Mouse (Mus musculus) E14TG2a.4 (cell line): Measurements from ENCODE around the gene Epb41l3.

ENCODE experiments used
- H3K27me3 ChIP-seq: 2 replicates; pipeline ENCODE4 v1.6.1; 2014; ENCODE audit warnings: low read length, control low read depth; ENCODE audit not compliant: insufficient read depth
- H3K36me3 ChIP-seq: 2 replicates; pipeline ENCODE4 v1.6.1; 2014; ENCODE audit warnings: low read length, control low read depth; ENCODE audit not compliant: insufficient read depth
- H3K4me1 ChIP-seq: replicated peaks from 2 replicates; pipeline ENCODE4 v1.6.1; 2014; ENCODE audit warnings: low read depth, low read length, control low read depth
- H3K4me3 ChIP-seq: replicated peaks from 2 replicates; pipeline ENCODE4 v1.5.1; 2014; ENCODE audit warnings: mild to moderate bottlenecking, low read length
- H3K9me3 ChIP-seq: 2 replicates; pipeline ENCODE4 v1.6.1; 2014; ENCODE audit warnings: low read length, control low read depth
- CTCF ChIP-seq: conservative IDR thresholded peaks from 2 replicates; pipeline ENCODE4 v1.5.1; 2014; ENCODE audit warnings: low read length
- NANOG ChIP-seq: IDR thresholded peaks from 2 replicates; pipeline ENCODE4 v1.6.1; 2014; ENCODE audit warnings: borderline replicate concordance, low read length, mixed read lengths
- POU5F1 ChIP-seq: IDR thresholded peaks from 2 replicates; pipeline ENCODE4 v1.6.1; 2014; ENCODE audit warnings: low read length, borderline replicate concordance

Gene Epb41l3

DNA sequence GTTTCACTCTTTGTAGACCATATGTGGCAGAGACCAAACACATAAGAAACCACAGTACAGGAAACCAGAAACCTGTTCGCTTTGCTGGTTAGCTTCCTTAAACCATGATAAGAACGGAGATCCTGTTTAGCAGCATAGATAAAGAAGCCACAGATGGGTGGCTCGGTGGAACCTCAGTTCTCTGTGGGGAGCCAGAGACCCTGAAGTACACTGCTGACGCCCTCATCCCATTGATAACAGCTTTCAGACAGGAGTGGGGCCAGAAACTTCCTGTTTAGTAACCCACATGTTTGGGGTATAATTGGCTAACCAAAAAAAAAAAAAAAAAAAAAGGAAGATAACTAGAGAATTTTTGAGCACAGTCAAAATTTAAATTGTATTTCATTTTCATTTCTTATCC is 189.7 kb downstream of the Epb41l3 start:
- Histone ChIP-seq H3K27me3 (no peaks in the 10 kb centered on the region), H3K4me1 (peaks cover 40% of the 10 kb centered on the region), H3K36me3 (no peaks in the 10 kb centered on the region), H3K4me3 (no peak overlapping the region), H3K9me3 (peaks cover 2% of the 10 kb centered on the region)
- TF ChIP-seq CTCF = no peak
- TF ChIP-seq POU5F1 = no peak
- no peak for TF ChIP-seq NANOG

DNA sequence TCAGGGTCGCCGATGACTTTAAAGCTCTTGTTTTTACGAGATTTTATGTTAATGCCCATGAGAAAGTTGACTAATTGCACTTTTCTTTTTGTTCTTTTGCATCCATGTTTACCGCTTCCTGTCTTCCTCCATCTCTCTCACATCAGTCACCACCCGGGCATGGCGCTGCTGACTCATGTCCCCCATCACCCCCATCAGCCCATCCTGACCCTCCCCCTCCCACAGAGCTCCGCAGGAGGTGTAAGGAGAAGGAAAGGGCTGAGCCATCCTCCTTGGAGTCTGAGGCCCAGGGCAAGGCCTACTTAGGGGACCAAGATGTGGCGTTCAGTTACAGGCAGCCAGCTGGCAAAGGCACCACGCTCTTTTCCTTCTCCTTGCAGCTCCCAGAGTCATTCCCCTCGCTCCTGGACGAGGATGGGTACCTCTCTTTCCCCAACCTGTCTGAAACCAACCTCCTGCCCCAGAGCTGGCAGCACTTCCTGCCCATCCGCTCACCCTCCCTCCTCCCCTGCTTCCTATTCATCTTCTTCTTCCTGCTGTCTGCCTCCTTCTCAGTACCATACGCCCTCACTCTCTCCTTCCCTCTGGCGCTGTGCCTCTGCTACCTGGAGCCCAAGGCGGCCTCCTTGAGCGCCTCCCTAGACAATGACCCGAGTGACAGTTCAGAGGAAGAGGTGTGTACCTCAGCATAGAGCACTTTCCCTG is 190.4 kb downstream of the Epb41l3 start:
- no peaks in the 10 kb centered on the region for H3K36me3 ChIP-seq
- H3K27me3 ChIP-seq = no peaks in the 10 kb centered on the region
- H3K4me3 ChIP-seq = peak overlapping the region; percentile 52
- H3K9me3 ChIP-seq = no peaks in the 10 kb centered on the region
- TF ChIP-seq NANOG (no peak), CTCF (no peak), POU5F1 (no peak)
- peaks cover 44% of the 10 kb centered on the region for H3K4me1 ChIP-seq

DNA sequence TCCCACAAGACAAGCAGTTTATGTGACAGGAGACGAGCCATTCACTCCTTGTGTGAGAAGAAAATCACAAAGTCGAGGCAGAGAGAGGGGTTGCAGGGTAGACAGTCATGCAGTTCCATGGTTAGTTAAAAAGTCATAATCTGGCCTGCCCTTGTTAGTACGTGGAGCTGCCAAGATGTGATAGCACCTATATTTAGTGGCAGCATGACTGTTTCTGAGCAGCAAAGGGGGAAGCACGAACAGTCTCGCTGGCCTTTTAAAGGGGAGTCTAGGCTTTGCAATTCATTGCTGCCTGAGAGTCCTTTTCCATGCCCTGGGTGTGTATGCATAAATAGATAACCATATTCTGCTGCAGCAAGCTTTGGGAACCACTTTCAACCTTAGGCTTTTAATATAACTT is 191.5 kb downstream of the Epb41l3 start:
- Histone ChIP-seq H3K9me3 (no peaks in the 10 kb centered on the region), H3K4me3 (no peak overlapping the region), H3K4me1 (peaks cover 44% of the 10 kb centered on the region), H3K36me3 (no peaks in the 10 kb centered on the region), H3K27me3 (no peaks in the 10 kb centered on the region)
- TF ChIP-seq CTCF = no peak
- TF ChIP-seq NANOG = no peak
- TF ChIP-seq POU5F1 = no peak

DNA sequence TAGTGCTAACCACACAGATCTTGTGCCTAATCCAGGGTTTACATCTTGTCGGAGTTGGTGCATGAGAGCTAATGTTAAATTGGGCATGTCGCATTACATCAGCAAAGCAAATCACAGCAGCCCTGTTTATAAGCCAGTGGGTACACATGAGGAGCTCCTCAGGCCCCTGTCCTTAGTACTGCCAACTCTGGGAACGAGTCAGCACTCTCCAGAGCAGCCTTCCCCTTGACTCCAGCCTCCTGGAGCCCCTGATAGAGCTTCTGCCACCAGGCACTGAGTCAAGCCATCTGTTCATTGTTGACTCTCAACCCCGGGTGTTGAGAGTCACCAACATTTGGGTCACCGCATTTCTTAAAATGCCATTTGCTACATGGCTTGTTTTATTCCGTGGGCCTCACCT is 192.0 kb downstream of the Epb41l3 start:
- Histone ChIP-seq H3K36me3 (no peaks in the 10 kb centered on the region), H3K4me1 (peaks cover 44% of the 10 kb centered on the region), H3K9me3 (no peaks in the 10 kb centered on the region), H3K27me3 (no peaks in the 10 kb centered on the region), H3K4me3 (no peak overlapping the region)
- TF ChIP-seq POU5F1 (no peak), CTCF (no peak)

DNA sequence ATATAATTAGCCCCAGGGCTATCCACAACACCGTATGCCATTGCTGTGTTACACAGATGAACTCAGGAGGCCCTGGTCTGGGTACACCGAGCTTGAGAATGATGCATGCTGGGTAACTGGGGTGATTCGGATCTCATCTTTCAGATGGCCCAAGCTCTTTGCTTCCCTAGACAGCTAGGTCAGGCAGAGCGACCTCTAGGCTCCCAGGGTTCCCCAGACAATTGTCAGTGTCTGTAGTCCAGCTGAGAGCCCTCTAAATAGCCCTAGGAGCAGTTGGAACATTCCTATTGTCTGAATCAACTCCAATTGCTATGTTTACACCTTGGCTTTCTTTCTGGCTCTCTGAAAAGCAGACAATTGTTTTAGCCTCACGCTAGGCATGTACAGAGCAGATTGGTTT is 201.9 kb downstream of the Epb41l3 start:
- H3K4me1 ChIP-seq = peaks cover 65% of the 10 kb centered on the region
- TF ChIP-seq CTCF (no peak), NANOG (peak; percentile 76; the same call in 1 of the 2 replicates)

DNA sequence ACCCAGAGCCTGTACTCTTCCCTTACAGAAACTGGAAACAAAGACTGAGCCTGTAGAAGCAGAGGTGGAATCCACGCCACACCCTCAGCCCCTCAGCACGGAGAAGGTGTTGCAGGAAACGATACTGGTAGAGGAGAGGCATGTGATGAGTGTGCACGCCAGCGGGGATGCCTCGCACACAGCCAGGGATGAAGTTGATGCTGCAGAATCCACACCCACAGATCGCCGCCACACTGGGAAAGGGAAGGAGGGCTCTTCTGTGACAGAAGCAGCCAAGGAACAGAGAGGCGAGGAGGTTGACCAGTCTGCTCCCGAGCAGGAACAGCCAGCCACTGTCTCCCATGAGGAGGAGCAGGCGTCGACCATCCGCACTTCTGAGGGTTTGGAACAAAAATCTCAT is 209.0 kb downstream of the Epb41l3 start:
- Histone ChIP-seq H3K4me3 (peak overlapping the region; percentile 35; the same call in 1 of the 2 replicates), H3K4me1 (peaks cover 47% of the 10 kb centered on the region), H3K36me3 (0 out of 2 replicates have a peak, but pooled peaks cover 5% of the 10 kb centered on the region), H3K9me3 (peaks cover 9% of the 10 kb centered on the region), H3K27me3 (peaks cover 22% of the 10 kb centered on the region)
- TF ChIP-seq CTCF (no peak), NANOG (no peak), POU5F1 (no peak)

More for the DNA sequence above, 201.9 kb downstream of the Epb41l3 start:
- Histone ChIP-seq H3K36me3 (peaks cover 15% of the 10 kb centered on the region), H3K4me3 (peak overlapping the region; percentile 71), H3K9me3 (no peaks in the 10 kb centered on the region), H3K27me3 (no peaks in the 10 kb centered on the region; the same call in 1 of the 2 replicates)

DNA sequence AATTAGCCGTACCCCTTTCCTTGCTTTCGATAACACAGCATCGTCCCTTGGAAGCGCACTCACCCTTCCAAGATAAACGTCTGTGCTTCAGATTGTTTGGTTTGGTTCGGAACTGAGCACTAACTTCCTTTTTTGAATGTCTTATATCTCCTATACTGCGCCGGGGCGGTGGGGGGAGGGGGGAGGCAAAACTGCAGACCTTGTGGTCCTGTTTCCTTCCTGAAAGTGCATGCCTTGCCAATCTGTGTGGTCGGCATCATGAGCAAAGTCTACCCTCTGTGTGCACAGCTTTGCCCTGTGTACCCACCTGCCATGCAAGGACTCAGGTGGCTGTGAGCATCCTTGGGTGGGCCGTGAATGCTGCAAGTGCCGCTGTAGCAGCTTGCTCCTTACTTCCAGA is 212.6 kb downstream of the Epb41l3 start:
- peaks cover 18% of the 10 kb centered on the region for H3K27me3 ChIP-seq
- peaks cover 30% of the 10 kb centered on the region for H3K4me1 ChIP-seq
- peaks cover 14% of the 10 kb centered on the region for H3K9me3 ChIP-seq
- 0 out of 2 replicates have a peak, but pooled peaks cover 5% of the 10 kb centered on the region for H3K36me3 ChIP-seq
- no peak for TF ChIP-seq NANOG
- TF ChIP-seq CTCF = no peak
- TF ChIP-seq POU5F1 = no peak
- no peak overlapping the region for H3K4me3 ChIP-seq

DNA sequence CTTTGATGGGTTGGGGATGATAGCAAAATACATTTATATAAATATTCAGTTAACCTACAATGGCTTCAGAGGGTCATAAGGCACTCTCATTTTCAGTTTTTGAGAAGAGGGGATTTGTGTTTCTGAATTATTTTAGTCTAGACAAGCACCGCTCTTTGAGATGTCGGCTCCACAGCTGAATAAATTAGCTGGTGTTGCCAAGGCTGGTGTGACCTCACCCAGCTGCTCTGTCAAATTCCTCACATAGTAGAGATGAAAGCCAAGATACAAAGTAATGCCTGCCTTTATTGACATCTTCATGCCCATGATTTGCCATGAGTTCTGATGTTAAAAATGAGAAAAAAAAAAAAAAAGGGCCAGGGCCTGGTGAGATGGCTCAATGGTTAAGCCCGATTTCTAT is 214.8 kb downstream of the Epb41l3 start:
- Histone ChIP-seq H3K4me3 (no peak overlapping the region), H3K27me3 (peaks cover 13% of the 10 kb centered on the region), H3K4me1 (peaks cover 12% of the 10 kb centered on the region), H3K36me3 (0 out of 2 replicates have a peak, but pooled peaks cover 5% of the 10 kb centered on the region), H3K9me3 (peaks cover 19% of the 10 kb centered on the region)
- TF ChIP-seq NANOG (no peak), POU5F1 (no peak), CTCF (no peak)

DNA sequence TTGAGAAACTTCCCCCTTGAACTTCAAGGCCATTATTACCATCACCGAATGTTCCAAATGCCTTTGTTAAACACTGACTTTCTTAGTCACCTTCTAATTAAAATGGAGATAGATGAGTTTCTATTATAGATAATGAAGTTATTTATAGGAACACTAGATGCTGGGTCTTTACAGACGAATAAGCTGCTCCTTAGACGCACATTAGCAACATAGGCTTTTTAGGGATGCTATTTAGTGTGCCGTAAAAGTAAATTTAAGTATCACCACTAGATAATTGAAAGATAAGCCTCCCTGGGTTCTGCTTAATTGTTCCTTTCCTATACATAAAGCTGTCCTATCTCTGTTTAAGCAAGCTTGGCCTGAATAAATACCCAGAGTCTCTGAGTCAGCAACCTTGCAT is 226.1 kb downstream of the Epb41l3 start:
- TF ChIP-seq CTCF (no peak), POU5F1 (no peak), NANOG (no peak)
- Histone ChIP-seq H3K36me3 (no peaks in the 10 kb centered on the region), H3K4me3 (no peak overlapping the region), H3K9me3 (no peaks in the 10 kb centered on the region), H3K27me3 (no peaks in the 10 kb centered on the region), H3K4me1 (peaks cover 28% of the 10 kb centered on the region)
